Mouse (Mus musculus): ENCODE measurements around the gene Pdlim5. TPM values are rescaled to one million over a fixed set of nuclear protein-coding genes. Genes with fewer than 3 reads are reported as not detected.

Gene Pdlim5
- polyA plus RNA-seq, 1 experiment from 2014 or later = 19.2 TPM

- Histone ChIP-seq H3K4me3 (ENCODE audit: low read length) (no peak overlapping the region), H3K4me1 (ENCODE audit: control insufficient read depth, insufficient read depth, low read depth, low read length) (no peaks in the 10 kb centered on the region), H3K36me3 (ENCODE audit: control insufficient read depth, insufficient read depth, low read length) (no peaks in the 10 kb centered on the region), H3K9me3 (ENCODE audit: control insufficient read depth, low read length) (no peaks in the 10 kb centered on the region), H3K4me2 (ENCODE audit: low read length) (no peak overlapping the region), H3K27me3 (replicated peaks; ENCODE audit: control insufficient read depth, insufficient read depth, low read length) (no peaks in the 10 kb centered on the region), H3K9ac (ENCODE audit: low read depth, low read length) (no peak overlapping the region), H3K27ac (ENCODE audit: low read depth, low read length) (no peak overlapping the region)
- no peak for ATAC-seq
- WGBS = 85% methylated on average over 3 of the region's 3 CpGs
Observed at GRCm38 (mm10) chr3:142350513-142350912, 45.0 kb downstream of the Pdlim5 start.

GRCm38 (mm10) chr3:142348816-142349631 lies 46.5 kb downstream of the Pdlim5 start:
- no peaks in the 10 kb centered on the region for H3K4me1 ChIP-seq (ENCODE audit: control insufficient read depth, insufficient read depth, low read depth, low read length)
- no peaks in the 10 kb centered on the region for H3K9me3 ChIP-seq (ENCODE audit: control insufficient read depth, low read length)
- H3K4me2 ChIP-seq (ENCODE audit: low read length) = no peak overlapping the region
- H3K27ac ChIP-seq (ENCODE audit: low read depth, low read length) = no peak overlapping the region
- H3K36me3 ChIP-seq (ENCODE audit: control insufficient read depth, insufficient read depth, low read length) = no peaks in the 10 kb centered on the region
- no peak overlapping the region for H3K9ac ChIP-seq (ENCODE audit: low read depth, low read length)
- WGBS = 61% methylated on average over 5 of the region's 5 CpGs
- H3K4me3 ChIP-seq (ENCODE audit: low read length) = no peak overlapping the region
- no peaks in the 10 kb centered on the region for H3K27me3 ChIP-seq (replicated peaks; ENCODE audit: control insufficient read depth, insufficient read depth, low read length)
- no peak for ATAC-seq

- Histone ChIP-seq H3K4me3 (ENCODE audit: low read length) (no peak overlapping the region), H3K27me3 (replicated peaks; ENCODE audit: control insufficient read depth, insufficient read depth, low read length) (no peaks in the 10 kb centered on the region), H3K36me3 (ENCODE audit: control insufficient read depth, insufficient read depth, low read length) (no peaks in the 10 kb centered on the region), H3K9ac (ENCODE audit: low read depth, low read length) (no peak overlapping the region), H3K4me1 (ENCODE audit: control insufficient read depth, insufficient read depth, low read depth, low read length) (no peaks in the 10 kb centered on the region), H3K27ac (ENCODE audit: low read depth, low read length) (no peak overlapping the region), H3K4me2 (ENCODE audit: low read length) (no peak overlapping the region), H3K9me3 (ENCODE audit: control insufficient read depth, low read length) (no peaks in the 10 kb centered on the region)
- no peak for ATAC-seq
- 89% methylated on average over 6 of the region's 6 CpGs for WGBS
Observed at GRCm38 (mm10) chr3:142346261-142346660, 49.2 kb downstream of the Pdlim5 start.

GRCm38 (mm10) chr3:142345235-142346125 lies 50.0 kb downstream of the Pdlim5 start:
- no peak overlapping the region for H3K9ac ChIP-seq (ENCODE audit: low read depth, low read length)
- no peak overlapping the region for H3K27ac ChIP-seq (ENCODE audit: low read depth, low read length)
- no peak overlapping the region for H3K4me3 ChIP-seq (ENCODE audit: low read length)
- H3K4me1 ChIP-seq (ENCODE audit: control insufficient read depth, insufficient read depth, low read depth, low read length) = no peaks in the 10 kb centered on the region
- H3K27me3 ChIP-seq (replicated peaks; ENCODE audit: control insufficient read depth, insufficient read depth, low read length) = no peaks in the 10 kb centered on the region
- H3K4me2 ChIP-seq (ENCODE audit: low read length) = no peak overlapping the region
- WGBS = 85% methylated on average over 8 of the region's 8 CpGs
- H3K9me3 ChIP-seq (ENCODE audit: control insufficient read depth, low read length) = no peaks in the 10 kb centered on the region
- no peak for ATAC-seq
- H3K36me3 ChIP-seq (ENCODE audit: control insufficient read depth, insufficient read depth, low read length) = no peaks in the 10 kb centered on the region

GRCm38 (mm10) chr3:142343786-142344185 lies 51.7 kb downstream of the Pdlim5 start:
- no peak overlapping the region for H3K4me3 ChIP-seq (ENCODE audit: low read length)
- H3K27me3 ChIP-seq (replicated peaks; ENCODE audit: control insufficient read depth, insufficient read depth, low read length) = no peaks in the 10 kb centered on the region
- H3K4me2 ChIP-seq (ENCODE audit: low read length) = no peak overlapping the region
- WGBS = 84% methylated on average over 2 of the region's 2 CpGs
- no peak for ATAC-seq
- no peaks in the 10 kb centered on the region for H3K4me1 ChIP-seq (ENCODE audit: control insufficient read depth, insufficient read depth, low read depth, low read length)
- H3K9me3 ChIP-seq (ENCODE audit: control insufficient read depth, low read length) = no peaks in the 10 kb centered on the region
- no peaks in the 10 kb centered on the region for H3K36me3 ChIP-seq (ENCODE audit: control insufficient read depth, insufficient read depth, low read length)
- no peak overlapping the region for H3K27ac ChIP-seq (ENCODE audit: low read depth, low read length)
- H3K9ac ChIP-seq (ENCODE audit: low read depth, low read length) = no peak overlapping the region

- 65% methylated on average over 2 of the region's 2 CpGs for WGBS
- no peak overlapping the region for H3K27ac ChIP-seq (ENCODE audit: low read depth, low read length)
- no peaks in the 10 kb centered on the region for H3K4me1 ChIP-seq (ENCODE audit: control insufficient read depth, insufficient read depth, low read depth, low read length)
- H3K4me3 ChIP-seq (ENCODE audit: low read length) = no peak overlapping the region
- no peaks in the 10 kb centered on the region for H3K27me3 ChIP-seq (replicated peaks; ENCODE audit: control insufficient read depth, insufficient read depth, low read length)
- no peaks in the 10 kb centered on the region for H3K36me3 ChIP-seq (ENCODE audit: control insufficient read depth, insufficient read depth, low read length)
- no peak overlapping the region for H3K4me2 ChIP-seq (ENCODE audit: low read length)
- no peak for ATAC-seq
- H3K9ac ChIP-seq (ENCODE audit: low read depth, low read length) = no peak overlapping the region
- H3K9me3 ChIP-seq (ENCODE audit: control insufficient read depth, low read length) = no peaks in the 10 kb centered on the region
Observed at GRCm38 (mm10) chr3:142340701-142341100, 54.8 kb downstream of the Pdlim5 start.

GRCm38 (mm10) chr3:142339440-142340251 lies 55.9 kb downstream of the Pdlim5 start:
- no peak overlapping the region for H3K4me2 ChIP-seq (ENCODE audit: low read length)
- H3K36me3 ChIP-seq (ENCODE audit: control insufficient read depth, insufficient read depth, low read length) = no peaks in the 10 kb centered on the region
- no peak overlapping the region for H3K27ac ChIP-seq (ENCODE audit: low read depth, low read length)
- no peak overlapping the region for H3K4me3 ChIP-seq (ENCODE audit: low read length)
- WGBS = 78% methylated on average over 6 of the region's 6 CpGs
- ATAC-seq = no peak
- no peaks in the 10 kb centered on the region for H3K4me1 ChIP-seq (ENCODE audit: control insufficient read depth, insufficient read depth, low read depth, low read length)
- H3K27me3 ChIP-seq (replicated peaks; ENCODE audit: control insufficient read depth, insufficient read depth, low read length) = no peaks in the 10 kb centered on the region
- H3K9ac ChIP-seq (ENCODE audit: low read depth, low read length) = no peak overlapping the region
- no peaks in the 10 kb centered on the region for H3K9me3 ChIP-seq (ENCODE audit: control insufficient read depth, low read length)

- Histone ChIP-seq H3K9me3 (ENCODE audit: control insufficient read depth, low read length) (no peaks in the 10 kb centered on the region), H3K4me3 (ENCODE audit: low read length) (no peak overlapping the region), H3K4me2 (ENCODE audit: low read length) (no peak overlapping the region), H3K36me3 (ENCODE audit: control insufficient read depth, insufficient read depth, low read length) (no peaks in the 10 kb centered on the region), H3K9ac (ENCODE audit: low read depth, low read length) (no peak overlapping the region), H3K4me1 (ENCODE audit: control insufficient read depth, insufficient read depth, low read depth, low read length) (no peaks in the 10 kb centered on the region), H3K27ac (ENCODE audit: low read depth, low read length) (no peak overlapping the region), H3K27me3 (replicated peaks; ENCODE audit: control insufficient read depth, insufficient read depth, low read length) (no peaks in the 10 kb centered on the region)
- 76% methylated on average over 4 of the region's 4 CpGs for WGBS
- ATAC-seq = no peak
Observed at GRCm38 (mm10) chr3:142338058-142338457, 57.4 kb downstream of the Pdlim5 start.

All from hindbrain, embryonic 16.5 days (tissue).